Mouse (Mus musculus) lung, embryonic 14.5 days (tissue): ENCODE measurements around the gene Commd7. TPM values are rescaled to one million over a fixed set of nuclear protein-coding genes. Genes with fewer than 3 reads are reported as not detected.
"Not testable (repeated sequence)": the region's sequence is repeated elsewhere in the genome, so short reads cannot be mapped to it uniquely, and the experiment has no call there.

Experiments used
- ATAC-seq: fragments of 200-750 bp; cut with Nextera tagmentation; 2 replicates; pipeline ENCODE4 v1.8.0; 2017; ENCODE audit warnings: mild to moderate bottlenecking, moderate TSS enrichment, moderate library complexity; ENCODE audit not compliant: insufficient read depth
- DNase-seq: peaks from one replicate; pipeline ENCODE4 v3.0.0-alpha.2; 2015
- H3K27ac ChIP-seq: fragments of 300-500 bp; sonication (generic); 2 replicates; pipeline ENCODE4 v1.5.1; 2014; ENCODE audit warnings: low read depth, mild to moderate bottlenecking, moderate library complexity
- H3K27me3 ChIP-seq: fragments of 300-500 bp; sonication (generic); 2 replicates; pipeline ENCODE4 v1.6.1; 2014; ENCODE audit warnings: low read length, control low read depth; ENCODE audit not compliant: insufficient read depth
- H3K36me3 ChIP-seq: fragments of 300-500 bp; sonication (generic); 2 replicates; pipeline ENCODE4 v1.6.1; 2014; ENCODE audit warnings: control low read depth; ENCODE audit not compliant: insufficient read depth
- H3K4me1 ChIP-seq: fragments of 300-500 bp; sonication (generic); 2 replicates; pipeline ENCODE4 v1.6.1; 2014; ENCODE audit warnings: antibody characterized with exemption, control low read depth; ENCODE audit not compliant: insufficient read depth
- H3K4me2 ChIP-seq: fragments of 300-500 bp; sonication (generic); 2 replicates; pipeline ENCODE4 v1.6.1; 2014; ENCODE audit warnings: mild to moderate bottlenecking
- H3K4me3 ChIP-seq: fragments of 300-500 bp; sonication (generic); 2 replicates; pipeline ENCODE4 v1.5.1; 2014; ENCODE audit warnings: low read depth, low read length
- H3K9ac ChIP-seq: fragments of 300-500 bp; sonication (generic); 2 replicates; pipeline ENCODE4 v1.6.1; 2014
- H3K9me3 ChIP-seq: fragments of 300-500 bp; sonication (generic); 2 replicates; pipeline ENCODE4 v1.6.1; 2016; ENCODE audit warnings: low read depth, low read length, control low read depth
- CTCF ChIP-seq: IDR thresholded peaks from 2 replicates; pipeline ENCODE4 v1.5.1; 2016; ENCODE audit warnings: antibody characterized with exemption, low read depth
- WGBS: fragments of 180-500 bp; shearing (Covaris S2); extraction: QIAGEN DNeasy Blood & Tissue Kit; methylation state at CpG from one replicate; pipeline ENCODE4 v1.1.7; 2014; 5-methylcytosine and 5-hydroxymethylcytosine counted together
- polyA plus RNA-seq: library from polyadenylated mRNA; unstranded; fragments of >200 nt; fragmentation: Nextera tagmentation; extraction: Ambion mirVana; gene quantifications from 2 replicates; pipeline ENCODE4 v1.2.1, GENCODE M21; 2014

Gene Commd7
- 66.5 and 70.9 TPM in 2 replicates for polyA plus RNA-seq

- TF ChIP-seq CTCF = no peak
- Histone ChIP-seq H3K9me3 (no peaks in the 10 kb centered on the region), H3K27me3 (no peaks in the 10 kb centered on the region), H3K27ac (peak within 1 kb of the TSS; percentile 94), H3K4me3 (peak within 1 kb of the TSS; percentile 80), H3K4me2 (peak within 1 kb of the TSS; percentile 70), H3K36me3 (peaks cover 21% of the 10 kb centered on the region), H3K4me1 (0 out of 2 replicates have a peak, but pooled peaks cover 4% of the 10 kb centered on the region), H3K9ac (peak within 1 kb of the TSS; percentile 94)
- DNase-seq = peak; percentile 92
- WGBS = 3% methylated on average over 53 of the region's 53 CpGs
- ATAC-seq = peak; percentile 89
Measured at GRCm38 (mm10) chr2:153631976-153632870, at the start of gene Commd7. TSS of gene Commd7 (minus strand) at chr2:153632781.

- ATAC-seq = no peak
Measured at GRCm38 (mm10) chr2:153679959-153680358, 47.4 kb upstream of the Commd7 start.

GRCm38 (mm10) chr2:153677550-153677949, 45.0 kb upstream of the Commd7 start:
- no peak for ATAC-seq
- no peak for DNase-seq
- H3K27me3 ChIP-seq = no peaks in the 10 kb centered on the region
- no peak for TF ChIP-seq CTCF
- no peak overlapping the region for H3K9ac ChIP-seq
- no peak overlapping the region for H3K4me3 ChIP-seq
- peaks cover 20% of the 10 kb centered on the region; the same call in 1 of the 2 replicates for H3K36me3 ChIP-seq
- no peaks in the 10 kb centered on the region for H3K9me3 ChIP-seq
- WGBS = 82% methylated on average over 7 of the region's 7 CpGs
- H3K4me2 ChIP-seq = no peak overlapping the region
- no peaks in the 10 kb centered on the region for H3K4me1 ChIP-seq
- no peak overlapping the region for H3K27ac ChIP-seq

More at GRCm38 (mm10) chr2:153679959-153680358, 47.4 kb upstream of the Commd7 start:
- no peak overlapping the region for H3K27ac ChIP-seq
- no peaks in the 10 kb centered on the region for H3K9me3 ChIP-seq
- H3K4me2 ChIP-seq = no peak overlapping the region
- TF ChIP-seq CTCF = no peak
- DNase-seq = no peak
- H3K4me3 ChIP-seq = no peak overlapping the region
- no peak overlapping the region for H3K9ac ChIP-seq
- WGBS = 87% methylated on average over 1 of the region's 1 CpGs
- H3K27me3 ChIP-seq = no peaks in the 10 kb centered on the region
- H3K4me1 ChIP-seq = no peaks in the 10 kb centered on the region
- peaks cover 15% of the 10 kb centered on the region; the same call in 1 of the 2 replicates for H3K36me3 ChIP-seq

GRCm38 (mm10) chr2:153676944-153677343, 44.4 kb upstream of the Commd7 start:
- DNase-seq (no peak), ATAC-seq (no peak)
- 90% methylated on average over 6 of the region's 6 CpGs for WGBS
- H3K4me1 ChIP-seq = no peaks in the 10 kb centered on the region
- no peak overlapping the region for H3K4me3 ChIP-seq
- H3K36me3 ChIP-seq = peaks cover 20% of the 10 kb centered on the region; the same call in 1 of the 2 replicates
- no peak overlapping the region for H3K27ac ChIP-seq
- no peaks in the 10 kb centered on the region for H3K9me3 ChIP-seq
- no peak overlapping the region for H3K4me2 ChIP-seq
- TF ChIP-seq CTCF = no peak
- no peaks in the 10 kb centered on the region for H3K27me3 ChIP-seq
- H3K9ac ChIP-seq = no peak overlapping the region

- not testable (repeated sequence) for H3K9ac ChIP-seq, H3K4me3 ChIP-seq, H3K4me2 ChIP-seq, H3K9me3 ChIP-seq, H3K27me3 ChIP-seq, H3K27ac ChIP-seq, H3K4me1 ChIP-seq, ATAC-seq, DNase-seq
- peaks cover 15% of the 10 kb centered on the region; the same call in 1 of the 2 replicates for H3K36me3 ChIP-seq
- 61% methylated on average over 1 of the region's 1 CpGs for WGBS
Measured at GRCm38 (mm10) chr2:153675364-153675763, 42.8 kb upstream of the Commd7 start.

- H3K27ac ChIP-seq = no peak overlapping the region
- no peaks in the 10 kb centered on the region for H3K27me3 ChIP-seq
- TF ChIP-seq CTCF = 0 out of 2 replicates have a peak, but pooled peaks have one; percentile 16
- ATAC-seq (no peak), DNase-seq (no peak)
- peaks cover 16% of the 10 kb centered on the region; the same call in 1 of the 2 replicates for H3K36me3 ChIP-seq
- 89% methylated on average over 2 of the region's 2 CpGs for WGBS
- no peak overlapping the region for H3K4me2 ChIP-seq
- no peaks in the 10 kb centered on the region for H3K9me3 ChIP-seq
- no peak overlapping the region for H3K9ac ChIP-seq
- H3K4me3 ChIP-seq = no peak overlapping the region
- no peaks in the 10 kb centered on the region for H3K4me1 ChIP-seq
Measured at GRCm38 (mm10) chr2:153672619-153673018, 40.0 kb upstream of the Commd7 start.

GRCm38 (mm10) chr2:153670111-153670510, 37.5 kb upstream of the Commd7 start:
- Histone ChIP-seq H3K9ac (no peak overlapping the region), H3K27me3 (no peaks in the 10 kb centered on the region), H3K4me1 (no peaks in the 10 kb centered on the region), H3K9me3 (no peaks in the 10 kb centered on the region), H3K4me2 (no peak overlapping the region), H3K4me3 (no peak overlapping the region), H3K36me3 (peaks cover 21% of the 10 kb centered on the region; the same call in 1 of the 2 replicates), H3K27ac (no peak overlapping the region)
- DNase-seq (peak; percentile 12), ATAC-seq (no peak)
- TF ChIP-seq CTCF = no peak
- WGBS = 44% methylated on average over 5 of the region's 5 CpGs
